In genomic region chr3:29036620-29037019, GRCm38 (mm10) we compare ENCODE assay signal across 17 mouse cellular contexts. TPM values are rescaled to one million over a fixed set of nuclear protein-coding genes. Genes with fewer than 3 reads are reported as not detected.
A peak's percentile ranks its signal among the peaks of the same experiment; 100 is the strongest.
DNase-seq lines count a peak whose midpoint lies in the region; ATAC-seq and TF ChIP-seq lines count a peak whose summit lies in the region.
"Had no signal": no experiment of that assay in that cellular context is flagged by ENCODE, and none has a peak within 500 bp of the region (broad histone marks: within the 10 kb centered on the region; RNA-seq: fewer than 3 reads in every experiment).

No protein-coding gene starts in this region.

- no peaks in the 10 kb centered on the region for H3K4me1 ChIP-seq in hindbrain, postnatal 0 days (ENCODE audit: insufficient read depth, low read length)
- H3K4me1 ChIP-seq in hindbrain, embryonic 10.5 days (replicated peaks), result peaks cover 7% of the 10 kb centered on the region; the same call in 1 of the 2 replicates
- H3K4me1 ChIP-seq in midbrain, embryonic 16.5 days (ENCODE audit: control insufficient read depth, insufficient read depth, low read length), result no peaks in the 10 kb centered on the region
- H3K4me1 ChIP-seq in midbrain, embryonic 11.5 days (ENCODE audit: control insufficient read depth, insufficient read depth, low read length), result no peaks in the 10 kb centered on the region
- H3K4me1 ChIP-seq in forebrain, embryonic 16.5 days (replicated peaks; ENCODE audit: control insufficient read depth, insufficient read depth, low read length), result no peaks in the 10 kb centered on the region
- no peaks in the 10 kb centered on the region for H3K4me1 ChIP-seq in neural tube, embryonic 14.5 days (ENCODE audit: control insufficient read depth, insufficient read depth, low read length)
- H3K4me1 ChIP-seq: hindbrain, embryonic 15.5 days had no signal

- no peak overlapping the region for H3K4me2 ChIP-seq in hindbrain, postnatal 0 days (ENCODE audit: low read depth, low read length)
- no peak overlapping the region for H3K4me2 ChIP-seq in midbrain, embryonic 16.5 days (ENCODE audit: low read length)
- no peak overlapping the region for H3K4me2 ChIP-seq in midbrain, embryonic 11.5 days
- no peak overlapping the region for H3K4me2 ChIP-seq in forebrain, embryonic 16.5 days (ENCODE audit: low read length)
- H3K4me2 ChIP-seq in neural tube, embryonic 14.5 days (ENCODE audit: low read depth, low read length), result no peak overlapping the region
- H3K4me2 ChIP-seq: hindbrain, embryonic 15.5 days had no signal

- H3K9ac ChIP-seq in hindbrain, postnatal 0 days (replicated peaks; ENCODE audit: low read length), result no peak overlapping the region
- no peak overlapping the region for H3K9ac ChIP-seq in midbrain, embryonic 16.5 days (ENCODE audit: low read depth, low read length)
- H3K9ac ChIP-seq in midbrain, embryonic 11.5 days (ENCODE audit: low read length), result no peak overlapping the region
- H3K9ac ChIP-seq in forebrain, embryonic 16.5 days (replicated peaks; ENCODE audit: low read depth, low read length), result no peak overlapping the region
- no peak overlapping the region for H3K9ac ChIP-seq in neural tube, embryonic 14.5 days (replicated peaks; ENCODE audit: low read depth, low read length)
- H3K9ac ChIP-seq: hindbrain, embryonic 15.5 days had no signal

- TF ChIP-seq CTCF in hindbrain, postnatal 0 days (IDR thresholded peaks at IDR 0.05; ENCODE audit: low read depth), result no peak

- intact Hi-C loops in heart, postnatal 10 days (cut with DNase I), result loop anchor here (2.0 to 10.0 kb wide), 5 partner anchors 338 to 1526 kb away; partner anchors contain the start of gene Mecom

- ATAC-seq in hindbrain, postnatal 0 days, result 0 out of 2 replicates have a peak, but pooled peaks have one; percentile 7
- peak; percentile 48; the same call in 1 of the 2 replicates for ATAC-seq in midbrain, embryonic 16.5 days
- no peak for ATAC-seq in midbrain, embryonic 11.5 days (ENCODE audit: low FRiP score)
- ATAC-seq in forebrain, embryonic 16.5 days, result peak; percentile 54; the same call in 1 of the 2 replicates
- ATAC-seq in neural tube, embryonic 14.5 days (ENCODE audit: low read depth), result peak; percentile 61; the same call in 1 of the 2 replicates

- no peaks in the 10 kb centered on the region for H3K9me3 ChIP-seq in hindbrain, postnatal 0 days (ENCODE audit: low read length)
- 0 out of 2 replicates have a peak, but pooled peaks cover 5% of the 10 kb centered on the region for H3K9me3 ChIP-seq in hindbrain, embryonic 10.5 days
- H3K9me3 ChIP-seq in midbrain, embryonic 16.5 days (replicated peaks; ENCODE audit: control insufficient read depth, low read length, poor library complexity, severe bottlenecking), result no peaks in the 10 kb centered on the region; the same call in 1 of the 2 replicates
- no peaks in the 10 kb centered on the region; the same call in 1 of the 2 replicates for H3K9me3 ChIP-seq in midbrain, embryonic 11.5 days (ENCODE audit: control insufficient read depth, low read length)
- no peaks in the 10 kb centered on the region for H3K9me3 ChIP-seq in forebrain, embryonic 16.5 days (ENCODE audit: control insufficient read depth, low read length)
- no peaks in the 10 kb centered on the region for H3K9me3 ChIP-seq in neural tube, embryonic 14.5 days (ENCODE audit: control insufficient read depth, low read length)
- H3K9me3 ChIP-seq: embryonic facial prominence, embryonic 10.5 days; hindbrain, embryonic 15.5 days had no signal

- no peak overlapping the region for H3K27ac ChIP-seq in hindbrain, postnatal 0 days
- no peak overlapping the region for H3K27ac ChIP-seq in hindbrain, embryonic 10.5 days
- no peak overlapping the region for H3K27ac ChIP-seq in midbrain, embryonic 16.5 days (ENCODE audit: low read length)
- H3K27ac ChIP-seq in midbrain, embryonic 11.5 days (ENCODE audit: low read depth, low read length), result no peak overlapping the region
- H3K27ac ChIP-seq in forebrain, embryonic 16.5 days (ENCODE audit: low read length), result no peak overlapping the region
- no peak overlapping the region for H3K27ac ChIP-seq in neural tube, embryonic 14.5 days (ENCODE audit: low read depth, low read length)
- H3K27ac ChIP-seq: embryonic facial prominence, embryonic 10.5 days; hindbrain, embryonic 15.5 days had no signal

- H3K4me3 ChIP-seq in hindbrain, postnatal 0 days (ENCODE audit: low read length), result no peak overlapping the region
- no peak overlapping the region for H3K4me3 ChIP-seq in hindbrain, embryonic 10.5 days
- H3K4me3 ChIP-seq in midbrain, embryonic 16.5 days (ENCODE audit: low read depth, low read length), result no peak overlapping the region
- no peak overlapping the region for H3K4me3 ChIP-seq in midbrain, embryonic 11.5 days (ENCODE audit: low read depth, low read length)
- no peak overlapping the region for H3K4me3 ChIP-seq in forebrain, embryonic 16.5 days (replicated peaks; ENCODE audit: low read length)
- no peak overlapping the region for H3K4me3 ChIP-seq in neural tube, embryonic 14.5 days (ENCODE audit: low read depth, low read length)
- H3K4me3 ChIP-seq: embryonic facial prominence, embryonic 10.5 days; erythroblast, embryonic 14.5 days; hindbrain, embryonic 15.5 days had no signal

- DNase-seq in hindbrain, postnatal 0 days (ENCODE audit: low spot score), result no peak
- DNase-seq in hindbrain, embryonic 10.5 days (ENCODE audit: low spot score), result no peak
- DNase-seq in midbrain, embryonic 11.5 days (ENCODE audit: low spot score, missing footprints), result no peak
- no peak for DNase-seq in heart, postnatal 10 days
- no peak for DNase-seq in frontal cortex, adult 2 months (ENCODE audit: extremely low spot score in 1 of 2, low spot score in 1 of 2)
- DNase-seq: gastrocnemius, postnatal 36 days; heart, adult 11 months had no signal

- H3K27me3 ChIP-seq in hindbrain, postnatal 0 days (ENCODE audit: insufficient read depth, low read length), result no peaks in the 10 kb centered on the region
- 0 out of 2 replicates have a peak, but pooled peaks cover 6% of the 10 kb centered on the region for H3K27me3 ChIP-seq in hindbrain, embryonic 10.5 days (ENCODE audit: insufficient read depth, poor library complexity, severe bottlenecking)
- no peaks in the 10 kb centered on the region for H3K27me3 ChIP-seq in midbrain, embryonic 16.5 days (ENCODE audit: control insufficient read depth, insufficient read depth, low read depth, low read length)
- H3K27me3 ChIP-seq in midbrain, embryonic 11.5 days (ENCODE audit: control insufficient read depth, insufficient read depth, low read length), result no peaks in the 10 kb centered on the region
- H3K27me3 ChIP-seq in forebrain, embryonic 16.5 days (replicated peaks; ENCODE audit: control insufficient read depth, insufficient read depth, low read length), result no peaks in the 10 kb centered on the region; the same call in 1 of the 2 replicates
- H3K27me3 ChIP-seq in neural tube, embryonic 14.5 days (ENCODE audit: control insufficient read depth, insufficient read depth, low read length), result no peaks in the 10 kb centered on the region
- H3K27me3 ChIP-seq: hindbrain, embryonic 15.5 days had no signal

- no peaks in the 10 kb centered on the region for H3K36me3 ChIP-seq in hindbrain, postnatal 0 days (ENCODE audit: insufficient read depth, low read length)
- no peaks in the 10 kb centered on the region for H3K36me3 ChIP-seq in hindbrain, embryonic 10.5 days
- H3K36me3 ChIP-seq in midbrain, embryonic 16.5 days (ENCODE audit: control insufficient read depth, insufficient read depth, low read length), result no peaks in the 10 kb centered on the region
- no peaks in the 10 kb centered on the region for H3K36me3 ChIP-seq in midbrain, embryonic 11.5 days (ENCODE audit: control insufficient read depth, insufficient read depth, low read length)
- H3K36me3 ChIP-seq in forebrain, embryonic 16.5 days (ENCODE audit: control insufficient read depth, insufficient read depth), result no peaks in the 10 kb centered on the region
- no peaks in the 10 kb centered on the region for H3K36me3 ChIP-seq in neural tube, embryonic 14.5 days (ENCODE audit: control insufficient read depth, insufficient read depth, low read length)
- H3K36me3 ChIP-seq: embryonic facial prominence, embryonic 10.5 days; hindbrain, embryonic 15.5 days had no signal

RNA-seq across cellular contexts. Expression of gene Egfem1, which starts 45.2 kb away (rescaled TPM):
- total RNA-seq in hindbrain, postnatal 0 days (2014; rRNA removed), result 11.0 and 12.6 TPM in 2 replicates
- 4.1 and 4.5 TPM in 2 replicates for polyA plus RNA-seq in hindbrain, postnatal 0 days (2015; fragmentation: Nextera tagmentation; extraction: Ambion mirVana)
- 2.3 and 2.4 TPM in 2 replicates for polyA plus RNA-seq in hindbrain, embryonic 10.5 days (2016; fragmentation: Nextera tagmentation; extraction: Ambion mirVana)
- polyA plus RNA-seq in midbrain, embryonic 16.5 days (2015; fragmentation: Nextera tagmentation; extraction: Ambion mirVana), result 6.8 and 8.2 TPM in 2 replicates
- polyA plus RNA-seq in midbrain, embryonic 11.5 days (2014; fragmentation: Nextera tagmentation; extraction: Ambion mirVana), result 14.7 TPM in 2 replicates
- 4.0 and 7.4 TPM in 2 replicates for polyA plus RNA-seq in forebrain, embryonic 16.5 days (2015; fragmentation: Nextera tagmentation; extraction: Ambion mirVana)
- 7.4 and 8.6 TPM in 2 replicates for polyA plus RNA-seq in neural tube, embryonic 14.5 days (2014; fragmentation: Nextera tagmentation; extraction: Ambion mirVana)
- total RNA-seq in heart, postnatal 10 days (2021), result under 1 TPM; 0.34 to 0.82 TPM
- polyA plus RNA-seq in frontal cortex, adult 2 months (2012; rRNA removed), result 8.1 and 12.3 TPM in 2 replicates
- total RNA-seq: adrenal gland, adult 2 months; gastrocnemius, adult 8-10 months; gastrocnemius, postnatal 36 days; heart, postnatal 14 days; hematopoietic stem cell, adult 5-6 weeks had no signal
- polyA plus RNA-seq: erythroblast, embryonic 14.5 days had no signal
